Mouse (Mus musculus): ENCODE results near the gene Krtap10-10.

The Krtap10-10 gene

DNA sequence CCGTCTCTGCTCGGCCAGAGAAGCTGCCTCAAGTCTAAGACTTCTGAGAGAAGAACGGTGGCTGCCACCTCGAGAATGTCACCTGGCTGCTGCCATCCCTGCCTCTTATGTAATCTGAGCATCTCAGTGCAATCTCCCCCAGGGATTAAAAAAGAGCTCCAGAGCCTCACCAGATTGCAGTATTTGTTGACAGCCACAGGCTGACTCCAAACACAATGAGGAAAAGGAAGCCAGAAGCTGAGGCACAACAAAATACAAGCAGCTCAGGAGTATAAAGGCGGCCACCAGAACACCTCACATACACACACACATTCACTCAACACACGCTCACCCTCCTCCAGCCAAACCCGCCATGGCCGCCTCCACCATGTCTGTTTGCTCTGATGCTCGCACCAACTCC is at the start of gene Krtap10-10:
Gene Krtap10-10 (plus strand): TSS at position 301 of the 400 bp plus-strand sequence.
- WGBS, result 42% methylated on average over 9 of the region's 9 CpGs

DNA sequence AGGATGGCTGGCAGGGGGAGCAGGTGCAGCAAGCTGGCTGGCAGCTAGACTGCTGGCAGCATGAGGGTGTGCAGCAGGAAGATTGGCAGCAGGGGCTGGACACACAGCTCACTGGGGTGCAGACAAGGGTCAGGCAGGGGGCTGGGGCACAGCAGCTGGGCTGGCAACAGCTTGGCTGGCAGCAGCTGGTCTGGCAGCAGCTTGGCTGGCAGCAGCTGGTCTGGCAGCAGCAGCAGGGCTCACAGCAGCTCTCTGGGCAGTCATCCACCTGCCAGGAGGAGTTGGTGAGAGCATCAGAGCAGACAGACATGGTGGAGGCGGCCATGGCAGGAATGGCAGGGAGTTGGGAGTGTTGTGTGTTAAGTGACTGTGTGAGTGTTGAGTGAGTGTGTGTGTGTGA is 47.9 kb upstream of the Krtap10-10 start, which contains the start of gene Gm7137:
Gene Gm7137 (minus strand): TSS at position 325 of the 400 bp plus-strand sequence.
- WGBS, result 18% methylated on average over 1 of the region's 1 CpGs

DNA sequence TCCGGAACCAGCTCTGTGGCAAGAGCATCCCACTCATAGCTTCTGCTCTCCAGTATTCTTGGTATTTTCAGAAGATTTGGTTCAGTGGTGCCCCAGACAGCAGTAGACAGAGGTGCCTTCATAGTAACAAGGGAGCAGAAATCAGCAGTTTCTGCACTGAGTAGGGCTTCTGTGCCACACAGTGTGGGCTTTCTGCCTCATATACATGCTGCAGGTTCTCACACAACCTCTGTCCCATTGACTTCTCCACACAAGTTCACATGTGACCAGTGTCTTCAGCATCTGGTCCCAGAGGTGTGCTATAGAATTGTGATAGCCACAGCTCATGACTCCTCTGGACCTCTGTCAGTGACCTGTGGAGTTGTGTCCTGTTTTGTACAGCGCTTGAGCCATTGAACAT is 47.1 kb upstream of the Krtap10-10 start:
- 67% methylated on average over 2 of the region's 2 CpGs for WGBS

DNA sequence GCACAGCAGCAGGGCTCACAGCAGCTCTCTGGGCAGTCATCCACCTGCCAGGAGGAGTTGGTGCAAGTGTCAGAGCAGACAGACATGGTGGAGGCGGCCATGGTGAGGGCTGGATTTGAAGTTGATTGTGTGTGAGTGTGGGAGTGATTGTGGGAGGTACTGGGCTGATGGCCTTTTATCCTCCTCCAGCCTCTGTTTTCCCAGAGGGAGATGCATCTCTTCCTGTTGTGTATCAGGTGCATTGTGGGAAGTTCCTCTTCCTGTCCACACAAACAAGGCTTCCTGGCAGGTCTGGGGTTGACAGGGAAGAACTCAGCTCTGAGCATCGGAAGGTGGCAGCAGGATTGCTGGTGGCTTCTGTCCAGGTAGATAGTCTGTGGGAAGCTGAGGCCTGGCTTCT is 40.8 kb upstream of the Krtap10-10 start, which contains the start of gene Gm9639:
Gene Gm9639 (minus strand): TSS at position 101 of the 400 bp plus-strand sequence.
- 43% methylated on average over 2 of the region's 2 CpGs for WGBS

DNA sequence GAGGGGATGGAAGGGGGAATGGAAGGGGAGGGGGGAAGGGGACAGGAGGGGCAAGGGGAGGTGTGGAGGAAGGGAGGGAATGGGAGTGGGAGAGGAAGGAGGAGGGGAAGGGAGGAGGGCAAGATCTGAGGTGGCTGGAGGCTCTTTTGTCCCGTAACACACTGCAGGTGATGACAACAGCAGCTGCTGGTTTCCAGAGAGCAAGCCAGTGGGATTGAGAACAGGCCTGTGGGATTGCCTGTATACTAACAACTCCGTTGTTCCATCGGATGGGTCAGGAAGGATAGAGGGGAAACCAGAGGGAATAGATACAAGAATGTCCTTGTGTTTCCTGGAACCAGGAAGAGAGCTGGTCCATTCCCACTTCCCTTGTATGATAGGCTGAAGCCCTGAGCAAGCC is 38.1 kb upstream of the Krtap10-10 start:
- whole genome bisulfite sequencing, result 63% methylated on average over 3 of the region's 3 CpGs

DNA sequence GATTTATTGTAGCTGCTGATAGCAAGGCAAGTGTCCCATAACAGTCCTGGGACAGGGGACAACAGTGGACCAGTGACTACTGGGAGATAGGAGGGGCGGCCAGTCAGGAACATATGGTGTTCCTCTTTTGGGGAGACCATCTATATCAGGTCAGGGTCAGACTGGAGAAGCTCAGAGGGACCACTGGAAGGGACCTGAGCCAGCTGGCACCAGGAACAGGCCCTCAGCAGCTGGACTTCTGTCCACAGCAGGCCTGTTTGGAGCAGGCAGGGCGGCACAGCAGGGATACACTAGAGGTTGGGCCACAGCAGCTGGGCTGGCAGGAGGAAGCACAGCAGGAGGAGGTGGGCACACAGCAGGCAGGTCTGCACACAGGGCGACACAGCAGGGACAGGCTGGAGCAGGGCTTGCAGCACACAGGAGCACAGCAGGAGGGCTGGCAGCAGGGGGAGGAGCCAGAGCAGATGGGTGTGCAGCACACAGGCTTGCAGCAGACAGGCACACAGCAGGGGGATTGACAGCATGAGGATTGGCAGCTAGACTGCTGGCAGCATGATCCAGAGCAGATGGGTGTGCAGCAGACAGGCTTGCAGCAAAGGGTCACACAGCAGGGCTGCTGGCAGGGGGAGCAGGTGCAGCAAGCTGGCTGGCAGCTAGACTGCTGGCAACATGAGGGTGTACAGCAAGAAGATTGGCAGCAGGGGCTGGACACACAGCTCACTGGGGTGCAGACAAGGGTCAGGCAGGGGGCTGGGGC is 37.4 kb upstream of the Krtap10-10 start:
- WGBS, result 70% methylated on average over 3 of the region's 3 CpGs

DNA sequence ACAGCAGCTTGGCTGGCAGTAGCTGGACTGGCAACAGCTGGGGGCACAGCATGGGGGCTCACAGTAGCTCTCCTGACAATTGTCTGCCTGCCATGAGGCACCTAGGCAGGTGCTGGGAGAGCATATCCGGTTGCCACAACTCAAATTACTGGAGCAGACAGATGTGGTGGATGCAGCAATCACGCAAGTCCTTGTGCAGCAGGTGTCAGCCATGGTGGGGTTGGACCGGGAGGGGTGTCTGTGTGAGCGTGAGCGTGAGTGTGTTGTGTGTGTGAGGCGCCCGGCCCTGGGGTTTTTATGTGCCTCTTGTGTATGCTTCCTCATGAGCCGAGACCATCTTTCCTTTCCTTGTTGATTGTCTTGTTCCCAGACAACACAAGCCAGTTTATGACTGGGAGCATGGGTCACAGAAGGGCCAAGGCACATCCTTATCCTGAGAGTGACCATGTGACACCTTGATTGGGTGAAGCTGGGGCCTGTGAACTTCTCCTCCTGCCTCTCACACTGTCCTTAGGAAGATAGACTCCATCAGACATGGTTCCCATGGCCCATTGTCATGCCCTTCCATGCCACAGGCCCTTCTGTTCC is 36.7 kb upstream of the Krtap10-10 start, which contains the start of gene Gm19668:
Gene Gm19668 (minus strand): TSS at position 213 of the 588 bp plus-strand sequence.
- WGBS, result 75% methylated on average over 8 of the region's 8 CpGs

DNA sequence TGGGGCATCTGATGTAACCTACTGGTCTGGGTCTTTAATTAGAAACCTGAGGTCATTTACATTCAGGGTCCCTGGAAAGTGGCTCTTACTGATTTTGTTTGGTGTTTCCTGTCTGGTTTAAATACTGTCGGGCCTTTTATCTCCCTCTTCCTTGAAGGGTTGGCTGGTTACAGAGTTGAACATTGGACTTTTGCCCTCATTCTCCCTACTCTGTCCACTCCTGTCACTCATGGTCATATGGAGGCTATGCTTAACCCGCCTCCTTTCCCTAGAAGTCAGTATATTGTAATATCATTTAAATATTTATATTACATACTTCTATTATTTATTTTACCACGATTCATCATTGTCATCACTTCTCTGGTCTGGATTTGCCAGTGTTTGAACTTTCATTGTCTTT is 31.7 kb upstream of the Krtap10-10 start:
- WGBS, result 81% methylated on average over 3 of the region's 3 CpGs

DNA sequence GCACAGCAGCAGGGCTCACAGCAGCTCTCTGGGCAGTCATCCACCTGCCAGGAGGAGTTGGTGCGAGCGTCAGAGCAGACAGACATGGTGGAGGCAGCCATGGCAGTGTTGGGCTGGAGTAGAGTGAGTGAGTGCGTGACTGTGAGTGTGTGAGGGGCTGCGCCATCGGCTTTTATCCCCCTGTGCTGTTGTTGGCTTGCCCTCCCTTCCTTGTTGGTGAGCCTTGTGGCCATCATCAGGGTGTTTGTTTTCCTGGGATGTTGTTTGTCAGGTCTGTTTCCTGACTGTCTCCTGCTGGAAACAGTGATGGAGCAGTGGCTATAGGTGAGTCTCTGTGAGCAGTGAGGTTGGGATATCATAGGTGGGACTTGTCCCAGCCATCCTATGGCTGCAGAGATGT is 24.0 kb upstream of the Krtap10-10 start, which contains the start of gene Gm9507:
Gene Gm9507 (minus strand): TSS at position 101 of the 400 bp plus-strand sequence.
- WGBS, result 69% methylated on average over 5 of the region's 5 CpGs

DNA sequence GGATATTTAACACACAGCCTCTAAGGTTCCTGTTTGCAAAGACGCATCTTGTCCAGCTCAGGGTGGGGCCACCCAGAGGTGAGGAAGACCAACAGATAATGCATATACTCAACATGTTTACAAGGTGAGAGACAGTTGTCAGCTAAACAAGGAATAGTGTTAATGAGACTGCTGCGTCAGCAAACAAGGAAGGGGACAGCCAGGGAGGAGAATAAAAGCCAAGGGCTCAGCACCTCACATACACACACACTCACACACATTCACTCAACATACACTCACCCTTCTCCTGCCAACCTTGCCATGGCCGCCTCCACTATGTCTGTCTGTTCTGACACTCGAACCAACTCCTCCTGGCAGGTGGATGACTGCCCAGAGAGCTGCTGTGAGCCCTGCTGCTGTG is 21.4 kb upstream of the Krtap10-10 start, which contains the start of gene Gm2696:
Gene Gm2696 (plus strand): TSS at position 301 of the 400 bp plus-strand sequence.
- 55% methylated on average over 4 of the region's 4 CpGs for WGBS

DNA sequence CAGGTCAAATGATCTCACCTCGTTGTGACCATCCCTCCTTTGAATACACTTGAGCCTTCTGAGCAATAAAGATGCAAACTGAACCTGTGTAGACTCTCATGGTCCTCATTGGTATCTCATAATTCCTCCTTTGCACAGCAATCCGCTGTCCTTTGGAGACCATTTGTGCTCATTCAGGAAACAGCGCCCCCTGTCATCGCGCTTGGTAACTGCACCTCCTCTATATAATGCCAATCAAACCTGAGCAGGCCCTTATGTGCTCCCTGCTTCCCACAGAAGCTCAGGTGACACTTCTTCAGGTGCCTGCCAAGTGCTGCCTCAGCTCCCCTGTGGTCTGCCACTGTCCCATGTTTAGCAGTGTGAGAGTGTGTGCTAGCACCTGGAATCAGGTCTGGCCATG is 20.2 kb upstream of the Krtap10-10 start:
- WGBS, result 41% methylated on average over 5 of the region's 5 CpGs

DNA sequence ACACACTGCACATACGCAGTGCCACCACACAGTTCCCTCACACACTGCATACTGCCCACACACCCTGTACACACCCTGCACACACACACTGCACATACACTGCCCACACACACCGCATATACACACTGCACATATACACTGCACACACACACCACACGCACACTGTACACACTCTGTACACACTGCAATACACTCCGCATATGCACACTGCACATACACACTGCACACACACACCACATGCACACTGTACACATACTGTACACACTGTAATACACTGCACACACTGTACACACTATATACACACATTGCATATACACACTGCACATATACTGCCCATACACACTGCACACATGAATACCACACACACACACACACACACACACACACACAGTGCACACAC is 17.2 kb upstream of the Krtap10-10 start:
- 91% methylated on average over 4 of the region's 4 CpGs for WGBS

DNA sequence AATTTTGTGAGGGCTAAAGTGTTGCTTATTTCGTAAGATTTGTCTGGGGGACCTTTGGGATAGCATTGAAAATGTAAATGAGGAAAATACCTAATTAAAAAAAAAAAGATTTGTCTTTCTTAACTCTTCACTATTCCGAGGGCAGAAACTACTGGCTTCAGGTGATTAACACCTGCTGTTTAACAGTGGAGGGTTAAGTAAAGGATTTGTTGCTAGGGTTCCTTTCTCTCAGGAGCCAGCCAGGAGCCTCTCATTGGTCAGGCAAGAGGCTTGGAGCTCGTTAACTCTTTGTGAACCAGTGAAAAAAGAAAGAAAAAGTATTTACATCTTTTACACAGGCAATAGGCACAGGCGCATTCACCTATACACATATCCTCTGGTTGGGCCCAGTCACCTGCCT is 16.5 kb upstream of the Krtap10-10 start:
- WGBS, result 56% methylated on average over 4 of the region's 4 CpGs

DNA sequence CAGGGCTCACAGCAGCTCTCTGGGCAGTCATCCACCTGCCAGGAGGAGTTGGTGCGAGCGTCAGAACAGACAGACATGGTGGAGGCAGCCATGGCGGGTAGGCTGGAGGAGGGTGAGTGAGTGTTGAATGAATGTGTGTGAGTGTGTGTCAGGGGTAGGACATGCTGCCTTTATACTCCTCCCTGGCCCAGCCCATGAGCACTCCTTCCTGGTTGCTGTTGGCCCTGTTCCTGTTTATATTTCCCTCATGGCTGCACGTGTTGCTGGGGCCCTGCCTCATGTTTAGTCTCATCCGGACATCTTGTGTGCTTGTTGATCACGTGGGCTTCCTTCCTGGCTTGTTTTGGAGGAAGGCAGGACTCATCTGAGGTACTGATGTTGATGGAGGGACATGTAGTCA is 8.8 kb upstream of the Krtap10-10 start, which contains the start of gene Krtap10-4:
Gene Krtap10-4 (minus strand): TSS at position 145 of the 400 bp plus-strand sequence.
- 40% methylated on average over 6 of the region's 6 CpGs for WGBS

DNA sequence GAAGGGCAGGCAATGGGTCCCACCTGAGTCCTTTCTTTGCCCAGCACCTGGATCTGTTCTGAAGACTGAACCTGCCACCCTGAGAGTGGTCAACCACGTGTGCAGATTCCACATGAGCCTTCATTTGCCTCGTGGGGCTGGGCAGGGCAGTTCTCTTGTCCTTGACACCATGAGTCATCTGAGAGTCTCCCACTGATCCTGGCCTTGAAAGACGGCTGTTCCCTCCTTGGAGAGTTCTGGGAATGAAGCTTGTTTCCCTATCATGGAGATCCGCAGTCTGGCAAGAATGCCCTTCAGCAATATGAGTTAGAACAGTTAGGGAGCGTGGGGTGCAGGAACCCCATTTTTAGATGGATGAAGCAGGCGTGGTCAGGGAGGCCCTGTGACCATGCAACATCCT is 3.3 kb downstream of the Krtap10-10 start:
- WGBS, result 83% methylated on average over 6 of the region's 6 CpGs

DNA sequence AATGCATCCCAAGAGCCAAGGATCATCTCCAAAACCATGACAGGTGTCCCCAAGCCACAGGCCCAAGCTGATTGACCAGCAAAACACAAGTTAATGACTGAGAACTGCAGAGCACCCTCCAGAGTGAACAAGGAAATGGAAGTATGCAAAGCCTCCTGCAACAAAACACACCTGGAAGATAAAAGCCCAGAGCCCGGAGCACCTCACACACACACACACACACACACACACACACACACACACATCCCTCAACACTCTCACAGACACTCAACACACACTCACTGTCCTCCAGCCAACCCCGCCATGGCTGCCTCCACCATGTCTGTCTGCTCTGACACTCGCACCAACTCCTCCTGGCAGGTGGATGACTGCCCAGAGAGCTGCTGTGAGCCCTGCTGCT is 10.8 kb downstream of the Krtap10-10 start, which contains the start of gene Gm36176:
Gene Gm36176 (plus strand): TSS at position 301 of the 400 bp plus-strand sequence.
- WGBS, result 67% methylated on average over 3 of the region's 3 CpGs

DNA sequence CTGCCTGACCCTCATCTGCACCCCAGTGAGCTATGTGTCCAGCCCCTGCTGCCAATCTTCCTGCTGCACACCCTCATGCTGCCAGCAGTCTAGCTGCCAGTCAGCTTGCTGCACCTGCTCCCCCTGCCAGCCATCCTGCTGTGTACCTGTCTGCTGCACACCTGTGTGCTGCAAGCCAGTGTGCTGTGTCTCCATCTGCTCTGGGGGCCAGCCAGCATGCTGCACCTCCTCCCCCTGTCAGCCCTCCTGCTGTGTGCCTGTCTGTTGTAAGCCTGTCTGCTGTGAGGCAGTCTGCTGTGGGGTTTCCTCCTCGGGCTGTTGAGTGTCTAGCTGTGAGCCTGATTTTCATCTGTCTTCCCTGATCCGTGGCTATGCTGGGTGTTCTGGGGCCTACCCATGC is 11.2 kb downstream of the Krtap10-10 start:
- 43% methylated on average over 2 of the region's 2 CpGs for WGBS

DNA sequence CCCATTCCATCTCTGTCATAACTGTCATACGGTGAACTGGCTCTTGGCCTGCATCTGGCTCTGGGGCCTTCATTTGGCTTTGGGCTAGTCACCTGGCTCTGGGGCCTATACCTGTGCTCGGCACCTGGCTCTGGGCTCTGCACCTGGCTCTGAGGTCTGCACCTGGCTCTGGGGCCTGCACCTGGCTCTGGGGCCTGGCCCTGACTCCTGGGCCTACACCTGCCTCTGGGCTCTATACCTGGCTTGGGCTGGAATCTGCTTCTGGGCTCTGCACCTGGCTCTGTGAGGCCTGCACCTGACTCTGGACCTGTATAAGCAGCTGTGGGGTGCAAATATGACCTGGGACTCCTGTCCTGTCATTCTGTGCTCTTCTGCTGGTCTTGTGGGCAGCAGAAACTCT is 11.8 kb downstream of the Krtap10-10 start:
- 86% methylated on average over 2 of the region's 2 CpGs for WGBS

DNA sequence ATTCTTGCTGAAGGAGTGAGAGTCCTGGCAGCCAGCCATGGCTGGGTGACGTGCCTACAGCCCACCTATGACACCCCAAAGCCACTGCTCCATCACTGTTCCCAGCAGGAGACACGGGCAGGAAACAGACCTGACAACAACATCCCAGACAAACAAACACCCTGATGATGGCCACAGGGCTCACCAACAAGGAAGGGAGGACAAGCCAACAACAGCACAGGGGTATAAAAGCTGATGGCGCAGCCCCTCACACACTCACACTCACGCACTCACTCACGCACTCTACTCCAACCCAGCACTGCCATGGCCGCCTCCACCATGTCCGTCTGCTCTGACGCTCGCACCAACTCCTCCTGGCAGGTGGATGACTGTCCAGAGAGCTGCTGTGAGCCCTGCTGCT is 16.8 kb downstream of the Krtap10-10 start, which contains the start of gene Gm10318:
Gene Gm10318 (plus strand): TSS at position 301 of the 400 bp plus-strand sequence.
- WGBS, result 67% methylated on average over 9 of the region's 9 CpGs

DNA sequence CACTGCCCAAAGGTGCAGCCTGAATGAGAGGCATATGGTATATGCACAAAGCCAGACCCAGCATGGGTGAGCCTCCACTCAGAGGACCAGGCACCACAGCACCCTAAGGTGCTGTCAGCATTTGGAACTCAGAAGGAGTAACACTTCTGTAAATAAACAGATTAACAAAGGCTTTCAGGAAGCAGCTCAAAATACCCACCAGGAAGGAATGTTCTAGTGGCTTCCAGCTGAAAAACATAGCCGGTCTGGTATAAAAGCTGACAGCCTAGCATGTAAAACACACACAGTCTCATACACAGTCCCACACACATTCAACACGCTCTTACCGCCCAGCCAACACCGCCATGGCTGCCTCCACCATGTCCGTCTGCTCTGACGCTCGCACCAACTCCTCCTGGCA is 25.9 kb downstream of the Krtap10-10 start, which contains the start of gene Gm3285:
Gene Gm3285 (plus strand): TSS at position 301 of the 400 bp plus-strand sequence.
- 49% methylated on average over 7 of the region's 7 CpGs for WGBS

DNA sequence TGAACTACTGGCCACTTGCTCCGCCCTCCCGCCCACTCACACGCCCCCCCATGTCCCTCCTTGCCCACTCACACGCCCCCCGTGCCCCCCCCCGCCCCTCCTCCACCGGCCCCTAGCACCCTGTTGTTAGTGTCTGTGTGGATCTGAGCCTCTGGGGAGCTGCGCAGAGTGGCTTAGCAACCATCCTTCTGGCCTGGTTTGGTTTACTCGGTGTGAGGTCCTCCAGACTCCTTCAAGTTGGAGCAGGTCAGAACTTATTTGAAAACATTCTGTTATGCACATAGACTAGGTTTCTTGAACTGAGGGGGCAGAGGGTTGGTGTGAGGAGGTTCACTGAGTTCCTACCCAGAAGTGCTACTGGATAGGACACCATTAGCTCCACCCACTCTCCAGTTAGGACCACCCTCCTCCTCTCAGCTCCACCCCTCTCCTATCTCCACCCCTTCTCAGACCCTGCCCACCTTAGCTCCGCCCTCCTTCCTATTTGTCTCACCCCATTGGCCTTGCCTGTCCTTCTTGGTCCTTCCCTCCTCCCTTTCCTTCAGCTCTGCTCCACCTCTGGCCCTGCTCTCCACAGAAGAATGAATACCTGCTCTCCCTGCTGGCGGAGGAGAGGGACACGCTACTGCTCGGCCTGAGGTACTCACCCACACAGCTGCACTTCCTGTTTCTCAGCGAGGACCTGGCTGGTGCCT is 28.5 kb downstream of the Krtap10-10 start:
- 44% methylated on average over 14 of the region's 14 CpGs for WGBS

DNA sequence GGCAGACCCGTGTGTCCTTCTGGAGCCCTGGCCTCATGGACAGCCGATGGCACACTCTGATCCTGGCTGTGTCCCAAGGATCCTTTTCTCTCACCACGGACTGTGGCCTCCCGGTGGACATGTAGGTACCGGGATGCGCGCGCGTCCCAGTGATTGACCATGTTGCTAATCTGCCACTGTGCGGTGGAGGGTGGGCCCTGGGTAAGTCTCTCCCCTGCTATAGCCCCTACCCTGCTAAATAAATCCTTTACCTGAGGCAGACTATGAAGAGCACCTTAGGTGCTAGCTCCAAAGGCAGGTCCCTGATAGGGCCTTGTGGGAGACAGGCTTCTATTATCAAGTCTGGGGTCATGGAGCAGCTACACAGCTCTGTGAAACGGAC is 29.0 kb downstream of the Krtap10-10 start:
- 61% methylated on average over 11 of the region's 11 CpGs for WGBS
